Mouse (Mus musculus) embryonic facial prominence, embryonic 13.5 days (tissue): ENCODE data around the gene Nsun6. TPM values are rescaled to one million over a fixed set of nuclear protein-coding genes. Genes with fewer than 3 reads are reported as not detected.

Experiments used
- ATAC-seq: fragments of 200-750 bp; cut with Nextera tagmentation; 2 replicates; pipeline ENCODE4 v1.8.0; 2017; ENCODE audit warnings: low read depth; ENCODE audit not compliant: insufficient number of reproducible peaks, insufficient read depth, low FRiP score, low TSS enrichment
- H3K27ac ChIP-seq: fragments of 300-500 bp; sonication (generic); 2 replicates; pipeline ENCODE4 v1.5.1; 2015; ENCODE audit warnings: moderate library complexity, mild to moderate bottlenecking, inconsistent platforms
- H3K27me3 ChIP-seq: fragments of 300-500 bp; sonication (generic); 2 replicates; pipeline ENCODE4 v1.6.1; 2015; ENCODE audit warnings: mild to moderate bottlenecking, inconsistent platforms
- H3K36me3 ChIP-seq: fragments of 300-500 bp; sonication (generic); 2 replicates; pipeline ENCODE4 v1.6.1; 2015; ENCODE audit warnings: mild to moderate bottlenecking, inconsistent platforms
- H3K4me1 ChIP-seq: fragments of 300-500 bp; sonication (generic); 2 replicates; pipeline ENCODE4 v1.6.1; 2015; ENCODE audit warnings: inconsistent platforms
- H3K4me2 ChIP-seq: fragments of 300-500 bp; sonication (generic); 2 replicates; pipeline ENCODE4 v1.6.1; 2015; ENCODE audit warnings: moderate library complexity, mild to moderate bottlenecking, inconsistent platforms
- H3K4me3 ChIP-seq: fragments of 300-500 bp; sonication (generic); 2 replicates; pipeline ENCODE4 v1.5.1; 2015; ENCODE audit warnings: mild to moderate bottlenecking, inconsistent platforms
- H3K9ac ChIP-seq: fragments of 300-500 bp; sonication (generic); 2 replicates; pipeline ENCODE4 v1.6.1; 2015; ENCODE audit warnings: mild to moderate bottlenecking, inconsistent platforms
- H3K9me3 ChIP-seq: fragments of 300-500 bp; sonication (generic); 2 replicates; pipeline ENCODE4 v1.6.1; 2016; ENCODE audit warnings: inconsistent platforms
- WGBS: fragments of 180-500 bp; shearing (Covaris S2); methylation state at CpG from one replicate; pipeline ENCODE4 v1.1.7; 2015; ENCODE audit warnings: mixed read lengths; 5-methylcytosine and 5-hydroxymethylcytosine counted together
- polyA plus RNA-seq: library from polyadenylated mRNA; unstranded; fragments of >200 nt; fragmentation: Nextera tagmentation; extraction: Ambion mirVana; gene quantifications from 2 replicates; pipeline ENCODE4 v1.2.1, GENCODE M21; 2015

Gene Nsun6
- polyA plus RNA-seq, result 14.6 and 16.8 TPM in 2 replicates

GRCm38 (mm10) chr2:15054945-15055637 lies at the start of gene Nsun6:
Nsun6 (minus strand) TSS chr2:15055069.
- peak; percentile 100 for ATAC-seq
- H3K27me3 ChIP-seq, result no peaks in the 10 kb centered on the region
- peak within 1 kb of the TSS; percentile 96 for H3K27ac ChIP-seq
- H3K9me3 ChIP-seq, result no peaks in the 10 kb centered on the region
- peak within 1 kb of the TSS; percentile 88 for H3K4me3 ChIP-seq
- no peaks in the 10 kb centered on the region for H3K36me3 ChIP-seq
- H3K4me2 ChIP-seq, result peak within 1 kb of the TSS; percentile 69
- H3K4me1 ChIP-seq, result peaks cover 19% of the 10 kb centered on the region
- under 1% methylated on average over 74 of the region's 75 CpGs for WGBS
- H3K9ac ChIP-seq, result peak within 1 kb of the TSS; percentile 96

- Histone ChIP-seq H3K27ac (no peak overlapping the region), H3K4me2 (no peak overlapping the region), H3K9me3 (no peaks in the 10 kb centered on the region), H3K27me3 (no peaks in the 10 kb centered on the region), H3K9ac (no peak overlapping the region), H3K4me3 (no peak overlapping the region), H3K36me3 (no peaks in the 10 kb centered on the region), H3K4me1 (peaks cover 3% of the 10 kb centered on the region; the same call in 1 of the 2 replicates)
- ATAC-seq, result no peak
- 60% methylated on average over 1 of the region's 1 CpGs for WGBS
These were observed 49.5 kb upstream of the Nsun6 start for GRCm38 (mm10) chr2:15104386-15104785.

GRCm38 (mm10) chr2:15096514-15097090 lies 41.7 kb upstream of the Nsun6 start:
- H3K9me3 ChIP-seq, result no peaks in the 10 kb centered on the region
- H3K9ac ChIP-seq, result no peak overlapping the region
- H3K36me3 ChIP-seq, result no peaks in the 10 kb centered on the region
- no peak for ATAC-seq
- no peaks in the 10 kb centered on the region for H3K4me1 ChIP-seq
- no peak overlapping the region for H3K4me3 ChIP-seq
- H3K4me2 ChIP-seq, result no peak overlapping the region
- WGBS, result 58% methylated on average over 3 of the region's 3 CpGs
- H3K27me3 ChIP-seq, result no peaks in the 10 kb centered on the region
- no peak overlapping the region for H3K27ac ChIP-seq

GRCm38 (mm10) chr2:15087308-15087707 lies 32.4 kb upstream of the Nsun6 start:
- Histone ChIP-seq H3K27me3 (no peaks in the 10 kb centered on the region), H3K4me3 (no peak overlapping the region), H3K4me1 (no peaks in the 10 kb centered on the region), H3K4me2 (no peak overlapping the region), H3K9me3 (no peaks in the 10 kb centered on the region), H3K36me3 (peaks cover 18% of the 10 kb centered on the region), H3K9ac (no peak overlapping the region), H3K27ac (no peak overlapping the region)
- 89% methylated on average over 1 of the region's 1 CpGs for WGBS
- no peak for ATAC-seq

- Histone ChIP-seq H3K27ac (no peak overlapping the region), H3K4me3 (no peak overlapping the region), H3K4me1 (no peaks in the 10 kb centered on the region), H3K27me3 (no peaks in the 10 kb centered on the region), H3K36me3 (peaks cover 41% of the 10 kb centered on the region), H3K4me2 (no peak overlapping the region), H3K9ac (no peak overlapping the region), H3K9me3 (no peaks in the 10 kb centered on the region)
- WGBS, result 96% methylated on average over 2 of the region's 2 CpGs
- ATAC-seq, result no peak
These were observed 28.8 kb upstream of the Nsun6 start for GRCm38 (mm10) chr2:15083702-15084101.

GRCm38 (mm10) chr2:15067091-15067490 lies 12.2 kb upstream of the Nsun6 start:
- Histone ChIP-seq H3K4me3 (no peak overlapping the region), H3K36me3 (peaks cover 28% of the 10 kb centered on the region)

GRCm38 (mm10) chr2:15065447-15065846 lies 10.6 kb upstream of the Nsun6 start:
- no peak overlapping the region for H3K9ac ChIP-seq
- H3K4me3 ChIP-seq, result no peak overlapping the region
- H3K4me2 ChIP-seq, result no peak overlapping the region
- H3K27ac ChIP-seq, result no peak overlapping the region
- H3K9me3 ChIP-seq, result no peaks in the 10 kb centered on the region
- no peak for ATAC-seq
- H3K4me1 ChIP-seq, result peaks cover 3% of the 10 kb centered on the region; the same call in 1 of the 2 replicates
- peaks cover 15% of the 10 kb centered on the region for H3K36me3 ChIP-seq
- H3K27me3 ChIP-seq, result no peaks in the 10 kb centered on the region
- 74% methylated on average over 2 of the region's 2 CpGs for WGBS

More at GRCm38 (mm10) chr2:15067091-15067490, 12.2 kb upstream of the Nsun6 start:
- no peak overlapping the region for H3K9ac ChIP-seq
- ATAC-seq, result no peak
- no peaks in the 10 kb centered on the region for H3K27me3 ChIP-seq
- no peak overlapping the region for H3K4me2 ChIP-seq
- no peaks in the 10 kb centered on the region for H3K9me3 ChIP-seq
- 74% methylated on average over 5 of the region's 5 CpGs for WGBS
- H3K4me1 ChIP-seq, result peaks cover 3% of the 10 kb centered on the region; the same call in 1 of the 2 replicates
- H3K27ac ChIP-seq, result no peak overlapping the region

GRCm38 (mm10) chr2:15064380-15065269 lies 9.8 kb upstream of the Nsun6 start:
- no peaks in the 10 kb centered on the region for H3K27me3 ChIP-seq
- no peak for ATAC-seq
- H3K4me2 ChIP-seq, result no peak overlapping the region
- H3K27ac ChIP-seq, result no peak overlapping the region
- no peak overlapping the region for H3K4me3 ChIP-seq
- peaks cover 3% of the 10 kb centered on the region; the same call in 1 of the 2 replicates for H3K4me1 ChIP-seq
- 74% methylated on average over 7 of the region's 7 CpGs for WGBS
- H3K9me3 ChIP-seq, result no peaks in the 10 kb centered on the region
- no peak overlapping the region for H3K9ac ChIP-seq
- peaks cover 9% of the 10 kb centered on the region for H3K36me3 ChIP-seq

- Histone ChIP-seq H3K4me1 (peaks cover 3% of the 10 kb centered on the region), H3K4me2 (no peak overlapping the region), H3K36me3 (peaks cover 5% of the 10 kb centered on the region), H3K9ac (no peak overlapping the region), H3K27me3 (no peaks in the 10 kb centered on the region), H3K4me3 (no peak overlapping the region), H3K27ac (no peak overlapping the region), H3K9me3 (no peaks in the 10 kb centered on the region)
- ATAC-seq, result no peak
- 37% methylated on average over 1 of the region's 1 CpGs for WGBS
These were observed 8.9 kb upstream of the Nsun6 start for GRCm38 (mm10) chr2:15063815-15064214.

- Histone ChIP-seq H3K27ac (no peak overlapping the region), H3K9ac (no peak overlapping the region), H3K4me2 (no peak overlapping the region), H3K36me3 (no peaks in the 10 kb centered on the region), H3K4me1 (peaks cover 17% of the 10 kb centered on the region), H3K27me3 (no peaks in the 10 kb centered on the region), H3K4me3 (no peak overlapping the region), H3K9me3 (no peaks in the 10 kb centered on the region)
- 83% methylated on average over 3 of the region's 3 CpGs for WGBS
- no peak for ATAC-seq
These were observed 6.0 kb upstream of the Nsun6 start for GRCm38 (mm10) chr2:15060856-15061255.

- H3K4me1 ChIP-seq, result peaks cover 19% of the 10 kb centered on the region
- no peak overlapping the region for H3K4me3 ChIP-seq
- ATAC-seq, result no peak
- no peaks in the 10 kb centered on the region for H3K9me3 ChIP-seq
- no peak overlapping the region for H3K27ac ChIP-seq
- 85% methylated on average over 5 of the region's 5 CpGs for WGBS
- no peak overlapping the region for H3K4me2 ChIP-seq
- H3K36me3 ChIP-seq, result no peaks in the 10 kb centered on the region
- H3K9ac ChIP-seq, result no peak overlapping the region
- no peaks in the 10 kb centered on the region for H3K27me3 ChIP-seq
These were observed 3.4 kb upstream of the Nsun6 start for GRCm38 (mm10) chr2:15058227-15058626.
